Mouse (Mus musculus): ENCODE results near the gene Mdm2. TPM values are rescaled to one million over a fixed set of nuclear protein-coding genes. Genes with fewer than 3 reads are reported as not detected.

The Mdm2 gene
- total RNA-seq, 2 experiments from 2014 or later = 49.2 to 49.8 TPM

DNA sequence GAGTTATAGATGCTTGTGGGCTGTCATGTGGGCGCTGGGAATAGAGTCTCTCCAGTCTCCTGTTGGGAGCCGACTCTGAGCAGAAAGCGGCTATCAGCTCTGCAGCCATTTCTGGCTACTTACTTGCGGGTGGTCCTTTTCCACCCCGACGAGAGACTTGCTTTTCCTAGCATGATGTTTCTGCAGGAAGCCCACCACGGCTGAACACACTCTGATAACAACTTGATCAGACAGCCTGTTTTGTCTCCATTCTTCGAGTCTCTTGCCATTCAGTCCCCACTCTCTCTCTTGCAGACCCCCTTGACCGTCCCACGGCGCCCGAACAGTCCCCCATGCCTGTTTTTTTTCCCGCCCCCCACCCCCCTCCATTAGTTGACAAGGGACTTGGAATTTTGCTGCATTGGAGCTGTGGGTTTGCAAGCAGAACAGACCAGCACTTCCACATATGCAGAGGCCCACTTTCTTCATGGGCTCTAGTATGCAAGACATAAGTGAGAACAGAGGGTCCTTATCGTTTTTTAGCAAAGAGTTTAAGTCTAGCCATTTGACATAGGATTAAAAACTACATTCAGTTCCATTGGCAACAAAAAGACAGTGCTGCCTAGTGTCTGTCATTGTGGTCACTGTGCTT, 22.5 kb upstream of the Mdm2 start:
- intact Hi-C loops (cut with DNase I) = no loop called here
- no peak for DNase-seq
- no peak for TF ChIP-seq CTCF (IDR thresholded peaks at IDR 0.05)
- Histone ChIP-seq H3K4me3 (no peak overlapping the region), H3K27ac (no peak overlapping the region)

DNA sequence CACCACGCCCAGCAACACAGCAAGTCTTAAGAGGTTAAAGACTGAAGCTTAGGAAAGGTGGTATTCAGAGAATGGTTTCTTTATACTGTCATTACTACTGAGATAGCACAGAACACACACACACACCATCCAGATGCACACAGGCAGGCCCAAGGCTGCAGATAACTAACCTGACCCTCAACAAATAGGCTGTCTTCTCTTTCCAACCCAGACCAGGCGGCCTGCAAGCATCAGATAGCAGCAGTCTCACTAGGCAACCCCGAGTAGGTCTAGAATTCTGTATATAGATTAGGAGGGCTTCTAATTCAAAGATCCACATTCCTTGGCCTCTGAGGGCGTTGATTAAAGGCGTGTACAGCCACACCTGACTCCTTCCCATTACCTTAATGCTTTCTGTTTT, 21.6 kb upstream of the Mdm2 start:
- Histone ChIP-seq H3K27ac (no peak overlapping the region), H3K4me3 (no peak overlapping the region)
- no peak for TF ChIP-seq CTCF (IDR thresholded peaks at IDR 0.05)
- no peak for DNase-seq
- intact Hi-C loops (cut with DNase I) = no loop called here

DNA sequence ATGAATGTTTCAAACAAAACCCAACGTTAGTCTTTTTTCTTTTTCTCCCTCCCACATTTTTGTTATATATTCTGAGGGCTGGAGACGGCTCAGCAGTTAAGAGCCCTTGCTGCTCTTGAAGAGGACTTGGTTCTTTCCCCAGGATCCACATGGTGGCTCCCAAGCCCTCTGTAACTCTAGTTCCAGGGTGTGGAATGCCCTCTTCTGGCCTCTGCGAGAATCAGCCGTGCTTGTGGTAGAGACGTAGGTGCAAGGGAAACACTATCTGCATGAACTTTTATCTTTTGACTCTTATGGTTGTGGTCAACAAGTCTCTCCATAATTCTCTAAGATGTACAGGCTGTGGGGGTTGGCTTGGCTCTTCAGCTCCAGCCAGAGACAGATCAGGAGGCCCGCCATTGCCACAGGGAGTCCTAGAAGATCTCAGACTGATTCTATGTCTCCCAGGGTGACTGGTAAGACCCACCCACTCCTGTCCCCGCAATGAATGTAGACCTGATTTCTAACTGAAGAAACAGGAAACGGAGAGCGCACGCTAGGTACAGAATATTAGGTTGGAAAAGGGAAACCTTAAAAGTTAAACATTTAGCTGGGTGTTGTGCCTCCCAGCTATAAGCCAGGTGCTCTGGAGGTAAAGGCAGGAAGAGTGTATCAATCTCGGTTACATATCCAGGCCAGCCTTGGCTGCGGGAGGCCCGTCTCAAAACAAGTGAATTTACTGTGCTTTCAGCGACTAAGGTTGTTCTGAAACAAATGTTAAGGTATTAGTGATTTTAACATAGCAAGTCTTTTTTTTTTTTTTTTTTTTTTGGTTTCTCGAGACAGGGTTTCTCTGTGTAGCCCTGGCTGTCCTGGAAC, 20.9 kb upstream of the Mdm2 start:
- DNase-seq = peak; percentile 53
- peak; percentile 71 for TF ChIP-seq CTCF (IDR thresholded peaks at IDR 0.05)
- intact Hi-C loops (cut with DNase I) = no loop called here
- Histone ChIP-seq H3K4me3 (no peak overlapping the region), H3K27ac (no peak overlapping the region)

DNA sequence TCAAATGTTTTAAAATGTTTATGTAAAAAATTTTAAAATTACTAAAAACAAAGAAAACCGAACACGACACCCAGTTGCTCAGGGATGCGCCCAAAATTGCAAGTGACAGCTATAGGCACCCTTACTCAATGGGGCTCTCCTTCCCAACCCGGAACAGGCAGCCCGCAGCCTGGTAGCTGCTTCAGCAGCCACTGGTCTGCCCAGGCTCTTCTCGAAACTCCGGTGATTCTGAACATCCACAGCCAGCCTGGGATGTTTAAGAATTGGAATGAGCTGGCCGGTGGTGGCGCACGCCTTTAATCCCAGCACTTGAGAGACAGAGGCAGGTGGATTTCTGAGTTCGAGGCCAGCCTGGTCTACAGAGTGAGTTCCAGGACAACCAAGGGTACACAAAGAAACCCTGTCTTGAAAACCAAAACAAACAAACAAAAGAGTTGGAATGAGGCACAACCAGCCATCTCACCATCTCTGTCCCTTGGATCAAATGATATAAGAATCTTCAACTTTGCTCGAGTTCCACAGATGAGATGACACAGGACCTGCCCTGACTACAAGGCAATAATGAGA, 20.2 kb upstream of the Mdm2 start:
- no peak for DNase-seq
- no peak for TF ChIP-seq CTCF (IDR thresholded peaks at IDR 0.05)
- Histone ChIP-seq H3K27ac (no peak overlapping the region), H3K4me3 (no peak overlapping the region)
- intact Hi-C loops (cut with DNase I) = no loop called here

DNA sequence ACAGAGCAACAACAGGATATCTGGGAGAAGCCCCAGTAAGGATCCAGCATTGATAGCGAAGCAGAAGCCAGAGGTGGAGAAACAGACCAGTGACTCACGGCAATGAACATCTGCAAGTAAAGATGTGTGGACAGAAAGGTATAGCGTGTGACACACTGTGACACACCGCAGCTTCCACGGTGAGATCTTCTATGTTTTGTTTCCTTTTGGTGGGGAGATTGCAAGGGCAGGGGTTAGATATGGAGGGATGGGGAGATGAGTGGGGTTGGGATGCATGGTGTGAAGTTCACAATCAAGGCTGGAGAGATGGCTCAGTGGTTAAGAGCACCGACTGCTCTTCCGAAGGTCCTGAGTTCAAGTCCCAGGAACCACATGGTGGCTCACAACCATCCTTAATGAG, 19.6 kb upstream of the Mdm2 start:
- no peak for DNase-seq
- no peak for TF ChIP-seq CTCF (IDR thresholded peaks at IDR 0.05)
- no peak overlapping the region for H3K27ac ChIP-seq
- H3K4me3 ChIP-seq = no peak overlapping the region
- intact Hi-C loops (cut with DNase I) = no loop called here

DNA sequence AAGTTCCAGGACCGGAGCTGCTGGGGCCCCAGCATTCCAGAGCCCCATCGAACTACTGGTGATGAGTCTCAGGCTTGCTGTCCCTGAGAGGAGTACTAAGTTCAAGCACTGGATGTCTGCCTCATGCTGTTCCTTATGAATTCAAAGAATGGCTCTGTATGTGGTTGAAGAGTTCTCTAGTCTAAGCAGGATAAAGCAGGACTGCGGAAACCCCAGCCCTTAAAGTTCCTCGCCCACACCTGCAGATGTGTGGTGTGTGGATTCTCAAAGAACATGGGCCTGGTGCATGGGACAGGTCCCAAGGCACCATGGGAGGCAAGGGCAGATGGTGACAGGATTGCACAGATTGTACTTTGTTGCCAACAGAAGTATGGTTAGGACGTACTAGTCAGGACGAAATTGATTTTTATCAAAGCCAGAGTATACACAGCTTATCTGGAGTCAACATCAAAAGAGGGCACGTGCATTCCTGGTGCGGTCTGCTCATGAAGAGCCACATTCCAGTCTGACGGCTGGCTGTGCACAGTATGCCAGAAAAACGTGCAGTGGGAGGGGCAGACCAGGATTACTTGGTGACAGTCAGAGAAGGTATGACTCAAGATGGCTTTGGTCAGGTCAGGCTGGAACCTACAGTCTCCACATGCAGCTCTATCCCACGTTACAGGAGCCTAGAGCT, 18.7 kb upstream of the Mdm2 start:
- TF ChIP-seq CTCF (IDR thresholded peaks at IDR 0.05) = no peak
- H3K27ac ChIP-seq = no peak overlapping the region
- DNase-seq = no peak
- H3K4me3 ChIP-seq = no peak overlapping the region
- intact Hi-C loops (cut with DNase I) = no loop called here

DNA sequence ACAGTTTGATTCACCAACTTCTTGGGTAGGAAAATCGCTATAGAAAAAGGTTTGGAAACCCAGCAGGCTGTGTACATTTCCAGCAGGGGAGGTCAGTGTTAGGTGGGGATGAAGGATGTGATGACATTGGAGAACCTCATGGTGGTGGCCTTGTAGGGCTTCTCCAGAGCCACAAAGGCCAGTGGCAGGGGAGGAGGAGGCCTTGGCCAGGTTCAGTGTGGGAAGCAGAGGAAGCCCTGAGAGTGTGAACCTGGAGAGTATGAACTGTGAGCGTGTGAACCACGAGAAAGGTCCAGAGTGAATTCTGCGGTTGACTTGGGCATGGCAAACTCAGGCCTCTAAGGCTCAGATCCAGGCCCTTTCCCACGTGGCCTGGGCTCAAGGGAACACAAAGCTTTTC, 18.0 kb upstream of the Mdm2 start:
- no peak for TF ChIP-seq CTCF (IDR thresholded peaks at IDR 0.05)
- no peak overlapping the region for H3K27ac ChIP-seq
- H3K4me3 ChIP-seq = no peak overlapping the region
- DNase-seq = no peak
- intact Hi-C loops (cut with DNase I) = no loop called here

DNA sequence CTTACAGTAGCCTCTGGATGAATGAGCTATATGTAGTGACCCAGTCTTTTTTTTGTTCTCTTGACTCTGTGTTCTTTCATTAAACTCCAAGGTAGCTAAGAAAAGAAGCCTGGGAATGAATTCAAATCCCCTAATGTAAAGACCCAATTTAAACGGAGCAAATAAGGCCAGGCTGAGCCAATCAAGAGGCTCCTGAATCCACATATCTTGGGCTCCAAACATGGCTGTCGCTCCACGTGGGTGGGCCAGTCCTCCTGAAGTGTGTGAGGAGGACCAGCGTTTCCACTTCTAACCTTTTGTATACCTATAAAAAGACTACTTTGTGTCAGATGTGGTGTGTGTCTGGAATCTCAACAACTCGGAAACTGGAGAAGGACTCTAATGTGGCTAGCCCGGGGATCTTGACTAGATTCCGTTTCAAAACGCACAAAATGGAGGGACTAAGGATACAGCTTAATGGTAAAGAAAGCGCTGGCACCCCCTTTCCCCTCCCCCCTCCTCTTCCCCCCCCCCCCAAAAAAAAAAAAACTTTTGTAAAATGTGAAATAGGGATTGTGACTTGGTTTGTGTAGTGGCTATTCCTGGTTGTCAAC, 17.1 kb upstream of the Mdm2 start:
- intact Hi-C loops (cut with DNase I) = no loop called here
- DNase-seq = no peak
- no peak for TF ChIP-seq CTCF (IDR thresholded peaks at IDR 0.05)
- H3K27ac ChIP-seq = no peak overlapping the region
- H3K4me3 ChIP-seq = no peak overlapping the region

DNA sequence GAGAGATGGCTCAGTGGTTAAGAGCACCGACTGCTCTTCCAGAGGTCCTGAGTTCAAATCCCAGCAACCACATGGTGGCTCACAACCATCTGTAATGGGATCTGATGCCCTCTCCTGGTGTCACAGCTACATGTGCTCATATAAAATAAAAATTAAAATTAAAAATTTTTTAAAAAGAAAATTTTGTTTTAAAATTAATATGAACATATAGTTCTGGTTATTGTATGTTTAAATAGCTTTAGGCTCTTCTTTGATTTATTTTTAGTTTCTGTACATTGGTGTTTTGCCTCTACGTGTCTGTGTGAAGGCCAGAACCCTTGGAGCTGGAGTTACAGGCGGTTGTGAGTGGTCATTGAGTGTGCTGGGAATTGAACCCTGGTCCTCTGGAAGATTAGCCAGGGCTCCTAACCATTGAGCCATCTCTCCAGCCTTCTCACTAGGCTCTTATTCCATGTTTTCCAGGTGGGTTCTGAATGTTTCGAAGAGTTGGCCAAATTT, 16.4 kb upstream of the Mdm2 start:
- TF ChIP-seq CTCF (IDR thresholded peaks at IDR 0.05) = no peak
- DNase-seq = no peak
- Histone ChIP-seq H3K27ac (no peak overlapping the region), H3K4me3 (no peak overlapping the region)
- intact Hi-C loops (cut with DNase I) = no loop called here

DNA sequence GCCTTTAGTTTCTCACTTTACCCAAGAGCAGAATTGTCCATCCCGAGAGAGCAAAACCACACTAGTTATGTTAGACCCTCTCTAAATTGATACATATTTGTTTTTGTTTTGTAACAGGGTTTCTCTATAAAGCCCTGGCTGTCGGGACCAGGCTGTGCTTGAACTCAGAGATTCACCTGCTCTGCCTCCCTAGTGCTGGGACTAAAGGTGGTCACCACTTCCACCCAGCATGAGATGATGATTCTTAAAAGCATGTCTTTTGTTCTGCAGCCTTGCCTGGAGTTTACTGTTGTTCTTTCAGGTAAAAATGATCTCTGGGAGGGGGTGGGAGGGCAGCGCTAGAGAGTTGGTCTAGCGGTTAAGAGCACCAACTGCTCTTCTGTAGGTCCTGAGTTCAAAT, 15.8 kb upstream of the Mdm2 start:
- no peak for DNase-seq
- Histone ChIP-seq H3K27ac (no peak overlapping the region), H3K4me3 (no peak overlapping the region)
- no peak for TF ChIP-seq CTCF (IDR thresholded peaks at IDR 0.05)
- intact Hi-C loops (cut with DNase I) = no loop called here

DNA sequence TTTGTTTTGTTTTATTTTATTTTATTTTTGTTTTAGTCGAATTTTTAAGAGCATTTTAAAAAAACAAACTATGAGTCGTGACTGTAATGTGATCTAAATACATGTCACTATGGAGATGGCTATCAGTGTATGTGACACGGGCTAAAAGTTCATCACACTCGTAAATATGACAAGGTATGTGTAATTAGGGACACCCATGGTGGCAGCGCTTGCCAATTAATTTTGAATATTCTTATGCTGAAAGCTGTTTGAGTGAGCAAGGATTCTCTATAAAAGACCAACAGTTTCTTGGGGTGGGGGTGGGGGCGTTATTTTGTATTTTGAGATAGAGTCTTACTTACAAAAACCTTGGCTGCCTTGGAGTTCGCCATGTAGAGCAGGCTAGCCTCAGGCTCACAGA, 15.1 kb upstream of the Mdm2 start:
- Histone ChIP-seq H3K27ac (no peak overlapping the region), H3K4me3 (no peak overlapping the region)
- no peak for TF ChIP-seq CTCF (IDR thresholded peaks at IDR 0.05)
- no peak for DNase-seq
- intact Hi-C loops (cut with DNase I) = no loop called here

DNA sequence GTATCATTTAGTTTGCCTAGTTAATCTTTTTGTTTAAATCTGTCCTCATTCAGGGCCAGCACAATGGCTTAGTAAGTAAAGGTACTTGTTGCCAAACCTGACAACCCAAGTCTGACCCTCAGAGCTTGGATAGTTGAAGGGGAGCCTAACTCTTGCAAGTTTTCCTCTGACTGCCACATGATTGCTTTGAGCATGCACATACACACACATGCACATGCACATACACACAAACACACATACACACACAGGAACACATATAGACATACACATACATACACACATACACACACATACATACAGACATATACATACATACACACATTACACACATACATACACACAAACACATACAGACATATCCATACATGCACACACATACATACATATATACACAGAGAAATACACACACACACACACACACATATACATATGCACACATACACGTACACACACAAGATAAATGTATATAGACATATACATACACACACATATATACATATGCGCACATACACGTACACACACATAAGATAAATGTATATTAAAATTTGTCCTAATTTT, 14.3 kb upstream of the Mdm2 start:
- intact Hi-C loops (cut with DNase I) = no loop called here
- no peak overlapping the region for H3K27ac ChIP-seq
- no peak for TF ChIP-seq CTCF (IDR thresholded peaks at IDR 0.05)
- no peak for DNase-seq
- H3K4me3 ChIP-seq = no peak overlapping the region
